Mouse (Mus musculus): ENCODE measurements at regions not wholly inside any gene's neighbourhood (a gene's known extent, or its start where the extent isn't known, plus 50 kb on each side); places are given as distances from the start of the nearest gene placed in this dataset.

DNA sequence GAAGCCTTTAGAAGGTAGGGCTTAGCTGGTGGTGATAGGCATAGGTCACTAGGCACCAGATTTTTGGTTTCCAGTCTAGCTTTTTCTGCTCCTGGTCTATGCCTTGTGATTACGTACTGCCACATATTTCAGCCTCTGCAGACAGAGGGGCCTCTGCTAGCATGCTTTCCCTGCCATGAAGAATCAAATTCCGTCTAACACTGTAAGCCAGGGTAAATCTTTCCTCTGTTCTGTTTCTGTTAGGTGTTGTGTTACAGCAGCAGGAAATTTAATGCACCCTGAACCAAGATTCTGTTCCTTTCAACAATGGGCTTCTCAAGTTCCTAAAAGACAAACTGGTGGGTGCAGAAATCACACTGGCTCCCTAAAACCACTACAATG lies 508.9 kb downstream of the Insc start:
- H3K36me3 ChIP-seq = no peaks in the 10 kb centered on the region
- peak overlapping the region; percentile 18; the same call in 1 of the 2 replicates for H3K27ac ChIP-seq
- no peaks in the 10 kb centered on the region for H3K9me3 ChIP-seq
- ATAC-seq (ENCODE audit: insufficient number of reproducible peaks, low FRiP score, low TSS enrichment, low read depth) = no peak
- H3K27me3 ChIP-seq = no peaks in the 10 kb centered on the region
- no peak overlapping the region for H3K4me3 ChIP-seq
- no peak overlapping the region for H3K4me2 ChIP-seq
- WGBS = 35% methylated on average over 2 of the region's 2 CpGs
- H3K4me1 ChIP-seq = 0 out of 2 replicates have a peak, but pooled peaks cover 4% of the 10 kb centered on the region
- no peak overlapping the region for H3K9ac ChIP-seq

DNA sequence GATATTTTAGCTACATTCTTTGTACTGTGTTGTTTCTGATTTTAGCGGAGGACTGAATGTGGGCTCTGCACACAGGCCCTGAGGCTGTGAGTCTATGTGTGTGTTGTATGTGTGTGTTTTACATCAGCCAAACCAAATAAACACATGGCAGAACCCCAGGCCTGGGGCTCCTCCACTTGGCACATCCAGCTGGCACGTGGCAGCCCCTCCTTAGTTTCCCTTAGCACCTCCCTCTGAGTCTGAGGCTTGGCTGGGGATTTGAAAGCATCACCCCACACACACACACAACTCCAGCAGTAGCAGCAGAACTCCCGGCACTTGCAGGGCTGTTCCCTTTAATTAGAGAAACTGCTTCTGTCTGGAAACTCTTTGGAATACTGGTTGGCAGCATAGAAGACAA lies 515.1 kb downstream of the Insc start:
- Histone ChIP-seq H3K4me1 (peaks cover 8% of the 10 kb centered on the region), H3K36me3 (no peaks in the 10 kb centered on the region), H3K4me3 (no peak overlapping the region), H3K9ac (no peak overlapping the region), H3K9me3 (no peaks in the 10 kb centered on the region), H3K27me3 (no peaks in the 10 kb centered on the region), H3K4me2 (no peak overlapping the region), H3K27ac (peak overlapping the region; percentile 9; the same call in 1 of the 2 replicates)
- WGBS = 22% methylated on average over 3 of the region's 3 CpGs
- ATAC-seq (ENCODE audit: insufficient number of reproducible peaks, low FRiP score, low TSS enrichment, low read depth) = peak; percentile 69; the same call in 1 of the 2 replicates

DNA sequence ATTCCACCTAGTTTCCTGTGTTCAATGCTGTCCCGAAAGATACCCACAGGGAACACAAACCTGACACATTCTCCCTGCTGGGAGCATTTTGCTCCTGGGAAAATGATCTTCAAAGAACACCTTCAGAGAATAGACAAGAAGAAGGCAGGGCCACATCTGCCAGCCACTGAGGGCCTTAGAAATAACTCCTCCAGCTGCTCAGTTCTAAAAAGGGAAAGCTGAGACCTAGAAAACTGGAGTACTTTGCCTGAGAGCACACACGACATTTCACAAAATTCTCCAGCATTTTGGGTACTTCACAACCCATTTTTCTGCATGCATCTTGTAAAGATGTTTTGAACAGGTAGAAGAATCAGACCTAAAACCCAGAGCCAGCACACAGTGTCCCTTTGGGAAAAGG lies 519.6 kb downstream of the Insc start:
- H3K4me3 ChIP-seq = no peak overlapping the region
- H3K27ac ChIP-seq = no peak overlapping the region
- no peak for ATAC-seq (ENCODE audit: insufficient number of reproducible peaks, low FRiP score, low TSS enrichment, low read depth)
- WGBS = 83% methylated on average over 2 of the region's 2 CpGs
- no peaks in the 10 kb centered on the region; the same call in 1 of the 2 replicates for H3K27me3 ChIP-seq
- H3K4me2 ChIP-seq = no peak overlapping the region
- H3K36me3 ChIP-seq = no peaks in the 10 kb centered on the region
- peaks cover 11% of the 10 kb centered on the region for H3K4me1 ChIP-seq
- no peaks in the 10 kb centered on the region for H3K9me3 ChIP-seq
- no peak overlapping the region for H3K9ac ChIP-seq

DNA sequence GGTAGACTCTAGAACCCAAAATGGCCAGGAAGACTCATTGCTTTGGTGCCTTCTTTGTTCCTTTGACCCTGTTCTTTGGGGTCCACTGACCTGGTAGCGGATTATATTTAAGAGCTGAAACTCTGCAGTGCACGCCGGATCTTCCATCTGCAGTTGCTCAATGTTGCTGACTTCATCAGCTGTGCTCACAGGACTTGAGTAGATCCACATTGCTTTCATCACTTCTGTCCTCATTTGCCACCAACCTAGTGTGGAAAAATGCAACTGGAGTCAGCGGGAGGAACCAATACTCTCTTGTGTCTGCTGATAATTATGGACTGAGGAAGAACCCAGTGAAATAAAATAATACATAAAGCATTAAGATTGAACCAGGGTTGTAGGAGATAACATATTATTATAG lies 522.6 kb downstream of the Insc start:
- no peaks in the 10 kb centered on the region; the same call in 1 of the 2 replicates for H3K27me3 ChIP-seq
- no peak for ATAC-seq (ENCODE audit: insufficient number of reproducible peaks, low FRiP score, low TSS enrichment, low read depth)
- H3K9ac ChIP-seq = no peak overlapping the region
- H3K4me2 ChIP-seq = no peak overlapping the region
- 86% methylated on average over 4 of the region's 4 CpGs for WGBS
- 0 out of 2 replicates have a peak, but pooled peaks cover 3% of the 10 kb centered on the region for H3K4me1 ChIP-seq
- no peaks in the 10 kb centered on the region for H3K9me3 ChIP-seq
- H3K27ac ChIP-seq = no peak overlapping the region
- H3K4me3 ChIP-seq = no peak overlapping the region
- no peaks in the 10 kb centered on the region for H3K36me3 ChIP-seq

DNA sequence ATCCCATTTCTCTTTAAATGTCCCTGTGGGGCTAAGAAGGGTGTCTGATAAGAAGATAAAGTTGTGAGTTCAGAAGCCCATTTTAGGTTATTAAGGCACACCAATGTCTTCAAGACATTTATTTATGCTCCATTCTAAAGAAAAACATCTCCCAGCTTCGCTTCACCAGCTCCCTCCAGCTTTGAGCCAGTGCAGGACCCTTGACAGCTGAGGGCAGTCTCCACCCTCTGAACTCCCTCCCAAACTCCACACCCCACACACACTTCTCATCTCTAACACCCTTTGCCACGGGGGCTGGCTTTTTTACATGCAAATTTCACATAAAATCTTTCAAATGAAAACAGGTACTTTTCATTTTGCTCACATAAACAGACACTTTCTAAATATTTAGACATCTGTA lies 527.3 kb downstream of the Insc start:
- Histone ChIP-seq H3K36me3 (no peaks in the 10 kb centered on the region), H3K4me1 (0 out of 2 replicates have a peak, but pooled peaks cover 3% of the 10 kb centered on the region), H3K9me3 (no peaks in the 10 kb centered on the region), H3K9ac (no peak overlapping the region), H3K27ac (no peak overlapping the region), H3K4me3 (no peak overlapping the region), H3K4me2 (no peak overlapping the region), H3K27me3 (no peaks in the 10 kb centered on the region)
- no peak for ATAC-seq (ENCODE audit: insufficient number of reproducible peaks, low FRiP score, low TSS enrichment, low read depth)
- 19% methylated on average over 2 of the region's 2 CpGs for WGBS

DNA sequence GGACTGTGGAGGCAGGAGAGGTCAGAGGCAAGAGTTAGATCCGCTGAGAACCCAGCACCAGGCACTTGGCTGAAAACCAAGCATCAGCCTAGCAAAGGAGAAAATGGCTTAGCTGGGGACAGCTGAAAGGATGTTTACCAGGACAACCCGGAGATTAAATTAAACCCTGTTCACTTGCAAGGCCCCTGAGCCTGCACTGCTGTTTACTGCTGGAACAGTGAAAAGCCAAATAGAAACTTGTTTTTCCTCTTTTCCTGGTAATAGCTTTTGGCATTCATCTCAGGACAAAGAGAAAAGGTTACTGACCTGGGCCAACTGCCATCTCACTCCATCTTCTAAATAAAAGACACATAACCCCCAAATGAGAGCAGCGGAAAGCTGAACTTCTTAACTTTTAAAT lies 531.3 kb downstream of the Insc start:
- H3K9ac ChIP-seq = no peak overlapping the region
- no peaks in the 10 kb centered on the region for H3K36me3 ChIP-seq
- H3K9me3 ChIP-seq = no peaks in the 10 kb centered on the region
- H3K4me3 ChIP-seq = no peak overlapping the region
- H3K4me1 ChIP-seq = no peaks in the 10 kb centered on the region; the same call in 1 of the 2 replicates
- 59% methylated on average over 3 of the region's 3 CpGs for WGBS
- H3K27ac ChIP-seq = no peak overlapping the region
- no peak overlapping the region for H3K4me2 ChIP-seq
- no peak for ATAC-seq (ENCODE audit: insufficient number of reproducible peaks, low FRiP score, low TSS enrichment, low read depth)
- H3K27me3 ChIP-seq = no peaks in the 10 kb centered on the region

DNA sequence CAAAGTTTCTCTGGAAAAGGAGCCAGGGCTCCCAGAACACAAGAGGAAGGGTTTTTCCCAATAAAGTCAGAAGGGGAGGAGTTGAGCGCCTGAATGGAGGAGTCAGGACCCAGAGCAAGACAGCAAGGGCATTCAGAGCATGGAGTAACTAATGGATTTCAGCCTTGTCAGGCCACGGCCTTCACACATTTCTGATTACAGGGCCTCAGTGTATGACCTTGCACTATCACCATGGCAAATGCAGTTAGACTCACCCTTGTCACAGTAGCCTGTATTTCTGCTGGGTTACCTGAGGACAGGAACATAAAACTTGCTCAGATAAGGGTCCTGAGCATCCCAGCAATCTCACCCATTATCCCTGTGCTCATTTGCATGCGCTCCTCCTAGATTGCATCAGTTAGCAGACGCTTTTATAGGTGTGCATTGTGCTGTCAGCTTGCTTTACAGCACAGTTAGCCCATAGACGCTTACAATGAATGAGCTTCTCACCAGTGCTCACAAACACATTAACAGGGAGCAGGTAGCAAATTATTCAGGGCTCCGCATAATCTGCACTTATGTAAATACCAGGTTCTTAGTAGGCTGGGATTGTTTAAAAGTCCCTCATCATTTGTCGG lies 547.4 kb downstream of the Insc start:
- Histone ChIP-seq H3K4me1 (peaks cover 16% of the 10 kb centered on the region), H3K27ac (no peak overlapping the region), H3K9ac (no peak overlapping the region), H3K36me3 (no peaks in the 10 kb centered on the region), H3K4me3 (no peak overlapping the region), H3K4me2 (no peak overlapping the region), H3K9me3 (no peaks in the 10 kb centered on the region), H3K27me3 (no peaks in the 10 kb centered on the region)
- no peak for ATAC-seq (ENCODE audit: insufficient number of reproducible peaks, low FRiP score, low TSS enrichment, low read depth)
- WGBS = 64% methylated on average over 7 of the region's 7 CpGs

DNA sequence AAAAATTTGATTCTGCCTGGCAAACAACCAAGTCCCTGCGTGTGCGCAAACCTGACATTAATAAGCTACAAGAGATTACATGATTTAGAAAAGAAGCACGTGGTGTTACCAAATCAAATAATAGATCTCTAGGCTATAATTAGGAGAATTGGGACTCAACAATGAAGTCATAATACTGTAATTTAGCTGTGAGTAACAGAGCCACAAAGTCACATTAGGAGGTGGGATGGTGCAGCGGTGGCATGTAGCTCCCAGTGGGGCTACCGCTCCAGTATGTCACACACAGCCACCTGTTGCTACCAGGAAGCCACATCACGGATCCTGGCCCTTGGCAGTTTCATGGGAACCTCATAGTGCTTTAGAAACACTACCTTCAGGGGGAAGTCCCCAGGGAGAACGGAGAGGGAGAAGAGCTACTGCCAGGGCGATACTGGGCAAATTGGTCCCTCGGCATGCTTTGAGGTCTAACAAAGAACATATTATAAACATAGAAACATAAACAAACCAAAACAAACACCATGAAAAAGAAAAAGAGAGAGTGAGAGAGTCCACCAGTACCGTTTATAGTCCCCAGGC lies 551.2 kb downstream of the Insc start:
- Histone ChIP-seq H3K4me2 (no peak overlapping the region), H3K9ac (no peak overlapping the region), H3K27ac (no peak overlapping the region), H3K27me3 (no peaks in the 10 kb centered on the region), H3K9me3 (no peaks in the 10 kb centered on the region), H3K4me3 (no peak overlapping the region), H3K4me1 (peaks cover 10% of the 10 kb centered on the region; the same call in 1 of the 2 replicates), H3K36me3 (no peaks in the 10 kb centered on the region)
- WGBS = 38% methylated on average over 10 of the region's 10 CpGs
- no peak for ATAC-seq (ENCODE audit: insufficient number of reproducible peaks, low FRiP score, low TSS enrichment, low read depth)

DNA sequence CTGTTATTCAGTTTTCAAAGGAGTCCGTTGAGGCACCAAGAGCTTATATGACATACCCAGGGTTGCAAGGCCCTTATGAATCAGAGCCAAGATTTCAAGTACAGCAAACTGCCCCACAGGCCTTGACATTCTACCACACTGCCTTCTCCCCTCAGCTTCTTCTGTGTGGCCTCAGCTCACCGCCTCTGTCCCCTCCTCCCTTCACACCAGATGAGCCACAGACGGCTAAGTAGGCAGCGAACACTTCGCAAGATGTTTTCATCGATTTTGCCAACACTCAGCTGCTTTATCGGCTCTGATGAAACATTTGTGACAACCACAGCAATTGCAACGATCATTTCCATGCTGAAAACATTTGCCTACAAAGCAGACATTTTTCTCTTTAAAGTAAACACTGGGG lies 556.7 kb downstream of the Insc start:
- Histone ChIP-seq H3K4me2 (no peak overlapping the region), H3K4me3 (no peak overlapping the region), H3K9me3 (no peaks in the 10 kb centered on the region), H3K9ac (no peak overlapping the region), H3K27me3 (no peaks in the 10 kb centered on the region), H3K27ac (no peak overlapping the region), H3K4me1 (no peaks in the 10 kb centered on the region), H3K36me3 (no peaks in the 10 kb centered on the region)
- ATAC-seq (ENCODE audit: insufficient number of reproducible peaks, low FRiP score, low TSS enrichment, low read depth) = no peak
- WGBS = 80% methylated on average over 8 of the region's 8 CpGs

DNA sequence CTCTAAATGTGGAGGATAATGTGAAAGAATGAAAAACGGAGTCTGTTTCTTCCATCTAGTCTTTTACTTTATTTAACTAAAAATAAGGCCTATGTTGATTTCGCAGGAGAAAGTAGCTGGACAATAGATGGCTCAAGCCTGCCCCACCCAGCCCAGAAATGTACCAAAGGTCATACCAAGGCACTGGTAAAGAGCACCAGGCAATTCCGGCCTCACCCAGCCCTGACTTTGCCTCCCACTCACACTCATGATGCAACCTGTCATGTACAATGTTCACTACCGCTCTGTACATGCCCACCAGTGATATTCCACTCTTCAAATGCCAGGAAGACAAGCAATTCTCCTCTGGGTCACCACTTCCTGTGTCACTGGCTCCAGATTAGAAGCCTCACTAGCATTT lies 564.9 kb downstream of the Insc start:
- Histone ChIP-seq H3K36me3 (no peaks in the 10 kb centered on the region), H3K4me3 (no peak overlapping the region), H3K9ac (no peak overlapping the region), H3K9me3 (no peaks in the 10 kb centered on the region), H3K27ac (no peak overlapping the region), H3K27me3 (no peaks in the 10 kb centered on the region), H3K4me1 (peaks cover 16% of the 10 kb centered on the region), H3K4me2 (no peak overlapping the region)
- ATAC-seq (ENCODE audit: insufficient number of reproducible peaks, low FRiP score, low TSS enrichment, low read depth) = no peak
- 85% methylated on average over 4 of the region's 4 CpGs for WGBS

DNA sequence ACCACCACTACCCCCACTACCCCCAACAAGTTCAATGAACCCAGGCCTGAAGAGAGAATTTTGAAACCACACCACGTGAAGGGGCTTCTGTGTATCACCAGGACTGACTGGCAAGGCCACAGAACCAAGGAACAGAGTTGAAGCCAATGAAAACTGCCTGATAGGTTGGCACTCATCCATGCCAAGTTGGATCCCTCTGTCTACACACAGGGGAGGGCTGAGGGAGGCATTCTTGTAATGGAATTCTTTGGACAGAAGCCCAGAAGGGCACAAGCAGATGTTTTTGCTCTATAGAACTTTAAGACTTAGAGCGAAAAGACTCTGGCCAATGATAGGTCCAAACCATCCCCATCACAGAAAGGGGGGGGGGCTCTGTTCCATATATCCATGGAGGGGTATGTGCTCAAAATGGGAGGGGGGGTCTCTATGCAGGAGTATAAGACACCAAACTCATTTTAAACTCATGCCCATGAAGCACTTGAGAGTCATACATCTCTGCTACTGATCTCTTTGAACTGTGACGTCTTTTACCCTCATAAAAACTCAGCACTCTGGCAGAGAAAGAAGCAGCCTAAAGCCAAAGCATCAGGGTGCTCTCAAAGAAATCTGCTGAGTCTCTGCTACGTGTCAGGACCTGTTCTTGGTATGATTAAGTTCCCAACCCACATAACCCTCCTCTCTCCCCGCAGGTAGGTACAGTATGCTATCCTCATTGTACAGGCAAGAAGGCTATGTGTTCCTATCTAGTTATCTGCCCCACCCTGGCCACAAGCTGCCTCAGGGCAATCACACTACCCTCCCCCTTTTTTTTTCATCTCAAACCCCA lies 567.1 kb downstream of the Insc start:
- Histone ChIP-seq H3K4me2 (no peak overlapping the region), H3K36me3 (no peaks in the 10 kb centered on the region), H3K27me3 (no peaks in the 10 kb centered on the region), H3K4me3 (no peak overlapping the region), H3K9ac (no peak overlapping the region), H3K4me1 (peaks cover 19% of the 10 kb centered on the region), H3K27ac (peak overlapping the region; percentile 50; the same call in 1 of the 2 replicates), H3K9me3 (no peaks in the 10 kb centered on the region)
- WGBS = 27% methylated on average over 5 of the region's 5 CpGs
- peak; percentile 74; the same call in 1 of the 2 replicates for ATAC-seq (ENCODE audit: insufficient number of reproducible peaks, low FRiP score, low TSS enrichment, low read depth)

DNA sequence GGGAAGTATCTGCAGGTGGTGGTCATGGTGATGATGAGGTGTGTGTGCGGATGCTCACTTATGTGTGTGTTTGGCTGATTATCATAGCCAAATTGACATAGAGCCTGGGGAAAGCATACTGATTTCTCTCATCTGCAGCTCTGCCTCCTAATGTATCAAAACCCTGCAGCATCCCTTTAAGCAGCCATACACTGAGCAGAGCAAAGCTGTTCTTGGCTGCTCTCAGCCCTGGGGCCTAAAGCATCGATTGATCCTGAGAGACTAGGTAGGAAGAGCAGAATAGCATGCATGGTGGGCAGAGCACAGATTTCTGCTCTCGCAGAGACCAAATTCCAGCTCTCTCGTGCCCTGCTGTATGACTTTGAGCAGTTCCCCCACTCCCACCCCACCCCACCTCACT lies 576.0 kb downstream of the Insc start:
- 64% methylated on average over 4 of the region's 4 CpGs for WGBS
- H3K9me3 ChIP-seq = no peaks in the 10 kb centered on the region
- H3K36me3 ChIP-seq = no peaks in the 10 kb centered on the region
- H3K4me1 ChIP-seq = 0 out of 2 replicates have a peak, but pooled peaks cover 3% of the 10 kb centered on the region
- no peak overlapping the region for H3K4me2 ChIP-seq
- no peak for ATAC-seq (ENCODE audit: insufficient number of reproducible peaks, low FRiP score, low TSS enrichment, low read depth)
- no peak overlapping the region for H3K27ac ChIP-seq
- H3K4me3 ChIP-seq = no peak overlapping the region
- H3K9ac ChIP-seq = no peak overlapping the region
- H3K27me3 ChIP-seq = no peaks in the 10 kb centered on the region
